Mouse (Mus musculus): ENCODE data around the gene Bzw1. TPM values are rescaled to one million over a fixed set of nuclear protein-coding genes. Genes with fewer than 3 reads are reported as not detected.

Bzw1 gene
- total RNA-seq, 2 experiments from 2014 or later = 137 to 146 TPM

DNA sequence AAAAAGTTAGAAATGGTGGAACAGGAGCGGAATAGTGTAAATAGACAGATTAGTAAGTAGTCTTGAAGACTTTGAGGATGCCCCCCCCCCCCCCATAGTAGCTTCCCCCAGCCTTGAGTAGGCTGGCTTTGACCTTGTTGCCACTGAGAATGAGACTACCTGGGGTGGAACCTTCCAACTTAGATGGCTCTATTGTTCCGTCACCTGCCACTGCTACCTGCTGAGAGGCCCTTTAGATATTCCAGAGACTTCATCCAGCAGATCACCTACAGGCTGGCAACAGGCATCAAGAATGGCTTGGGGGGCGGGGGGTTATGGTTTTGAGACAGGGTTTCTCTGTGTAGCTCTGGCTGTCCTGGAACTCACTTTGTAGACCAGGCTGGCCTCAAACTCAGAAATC lies 31.9 kb downstream of the Bzw1 start:
- Histone ChIP-seq H3K27ac (no peak overlapping the region), H3K4me3 (no peak overlapping the region)
- no peak for DNase-seq (ENCODE audit: extremely low spot score in 1 of 2, low spot score in 2 of 2)
- TF ChIP-seq CTCF (IDR thresholded peaks at IDR 0.05) = no peak
- intact Hi-C loops (cut with DNase I) = no loop called here

DNA sequence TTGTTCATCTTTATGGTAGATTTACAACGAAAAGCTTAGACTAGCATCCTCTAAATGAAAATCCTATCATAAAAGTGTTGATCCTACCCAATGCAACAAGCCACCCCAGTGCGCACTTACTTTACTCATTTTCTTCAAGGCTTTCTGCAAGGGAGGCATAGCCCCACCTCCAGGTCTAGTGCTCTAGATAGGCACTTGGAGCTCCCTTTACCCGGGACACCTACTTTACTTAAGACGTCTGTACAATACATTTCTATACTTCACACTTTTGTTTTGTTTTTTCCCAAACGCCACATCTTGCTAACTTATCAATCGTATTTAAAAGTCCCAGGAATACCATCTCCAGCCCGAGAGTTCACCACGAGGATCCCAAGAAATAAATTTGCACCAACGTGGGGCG lies 52.0 kb downstream of the Bzw1 start:
- no peak for TF ChIP-seq CTCF (IDR thresholded peaks at IDR 0.05)
- Histone ChIP-seq H3K4me3 (peak overlapping the region; percentile 80), H3K27ac (peak overlapping the region; percentile 80; the same call in 1 of the 2 replicates)
- DNase-seq (ENCODE audit: extremely low spot score in 1 of 2, low spot score in 2 of 2) = no peak
- intact Hi-C loops (cut with DNase I) = loop anchor here (1.0 to 10.0 kb wide), 4 partner anchors 21 to 1653 kb away; partner anchors contain the start of genes Carf, Orc2, Stradb and Trak2

DNA sequence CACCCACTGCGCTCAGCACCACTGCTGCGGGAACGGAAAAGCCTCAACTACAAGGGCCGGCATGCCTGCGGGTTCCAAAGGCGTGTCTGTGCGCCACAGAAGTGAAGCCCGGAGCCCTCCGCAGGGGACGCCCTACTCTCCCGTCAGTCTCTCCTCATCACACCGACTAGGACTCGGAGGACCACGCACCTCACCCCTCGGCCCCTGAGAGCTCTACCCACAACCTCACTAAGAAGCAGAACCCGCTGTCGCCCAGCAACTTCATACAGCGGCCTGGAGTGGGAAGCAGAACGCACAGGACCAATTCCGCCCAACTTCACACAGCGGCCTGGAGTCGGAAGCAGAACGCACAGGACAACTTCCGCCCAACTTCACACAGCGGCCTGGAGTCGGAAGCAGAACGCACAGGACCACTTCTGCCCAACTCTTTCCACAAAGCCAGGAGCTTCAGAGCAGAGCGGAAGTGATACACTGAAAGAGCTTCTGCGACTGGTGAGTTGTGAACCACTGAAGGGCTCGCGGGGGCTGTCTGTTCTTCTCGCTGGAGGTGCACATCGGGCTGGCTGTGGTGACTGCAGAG lies 52.5 kb downstream of the Bzw1 start, which contains the start of the genes Nif3l1 and Ppil3:
Gene Nif3l1, plus strand, starts transcription at position 9 of the 580 bp plus-strand sequence.
Gene Ppil3, minus strand, starts transcription at position 344 of the 580 bp plus-strand sequence.
- intact Hi-C loops (cut with DNase I) = loop anchor here (1.0 to 10.0 kb wide), 4 partner anchors 22 to 1652 kb away; partner anchors contain the start of genes Carf, Orc2, Stradb and Trak2
- peak within 1 kb of the TSS; percentile 80 for H3K27ac ChIP-seq
- peak within 1 kb of the TSS; percentile 80 for H3K4me3 ChIP-seq
- peak; percentile 1 for TF ChIP-seq CTCF (IDR thresholded peaks at IDR 0.05)
- DNase-seq (ENCODE audit: extremely low spot score in 1 of 2, low spot score in 2 of 2) = peak; percentile 80 to 85

DNA sequence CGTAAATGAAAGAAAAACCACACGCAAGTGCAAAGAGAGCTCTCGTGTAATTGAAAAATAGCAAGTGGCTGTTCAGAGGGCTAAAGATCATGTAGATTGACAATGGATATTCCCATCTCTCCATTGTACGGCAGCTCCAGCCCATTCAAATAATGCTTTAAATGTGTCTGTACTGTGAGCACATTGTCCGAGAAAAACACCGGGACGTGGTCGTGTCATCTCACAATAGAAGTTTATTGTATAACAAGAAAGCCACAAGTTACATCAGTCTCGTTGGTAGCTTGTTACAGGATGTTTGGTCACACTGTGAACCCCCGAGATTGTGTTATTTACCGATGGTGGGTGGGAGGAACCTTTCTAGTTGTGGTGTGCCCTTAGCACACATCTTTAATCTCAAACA lies 53.2 kb downstream of the Bzw1 start:
- no peak for DNase-seq (ENCODE audit: extremely low spot score in 1 of 2, low spot score in 2 of 2)
- Histone ChIP-seq H3K4me3 (peak overlapping the region; percentile 80), H3K27ac (peak overlapping the region; percentile 80)
- no peak for TF ChIP-seq CTCF (IDR thresholded peaks at IDR 0.05)
- intact Hi-C loops (cut with DNase I) = loop anchor here (1.0 to 10.0 kb wide), 4 partner anchors 23 to 1651 kb away; partner anchors contain the start of genes Carf, Orc2, Stradb and Trak2

DNA sequence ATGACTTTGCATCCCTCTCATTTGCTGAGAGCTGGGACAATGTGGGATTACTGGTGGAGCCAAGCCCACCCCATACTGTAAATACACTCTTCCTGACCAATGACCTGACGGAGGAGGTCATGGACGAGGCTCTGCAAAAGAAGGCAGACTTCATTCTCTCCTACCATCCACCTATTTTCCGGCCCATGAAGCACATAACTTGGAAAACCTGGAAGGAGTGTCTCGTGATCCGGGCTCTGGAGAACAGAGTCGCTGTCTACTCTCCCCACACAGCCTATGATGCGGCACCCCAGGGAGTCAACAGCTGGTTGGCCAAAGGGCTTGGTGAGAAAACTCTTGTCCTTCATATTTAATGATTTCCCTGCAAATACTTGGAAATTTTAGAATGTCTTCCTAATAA lies 55.1 kb downstream of the Bzw1 start:
- no peak overlapping the region for H3K4me3 ChIP-seq
- intact Hi-C loops (cut with DNase I) = loop anchor here (5.0 to 10.0 kb wide), 2 partner anchors 527 to 1650 kb away; partner anchors contain the start of genes Carf, Stradb, Trak2 and Wdr12
- no peak for TF ChIP-seq CTCF (IDR thresholded peaks at IDR 0.05)

DNA sequence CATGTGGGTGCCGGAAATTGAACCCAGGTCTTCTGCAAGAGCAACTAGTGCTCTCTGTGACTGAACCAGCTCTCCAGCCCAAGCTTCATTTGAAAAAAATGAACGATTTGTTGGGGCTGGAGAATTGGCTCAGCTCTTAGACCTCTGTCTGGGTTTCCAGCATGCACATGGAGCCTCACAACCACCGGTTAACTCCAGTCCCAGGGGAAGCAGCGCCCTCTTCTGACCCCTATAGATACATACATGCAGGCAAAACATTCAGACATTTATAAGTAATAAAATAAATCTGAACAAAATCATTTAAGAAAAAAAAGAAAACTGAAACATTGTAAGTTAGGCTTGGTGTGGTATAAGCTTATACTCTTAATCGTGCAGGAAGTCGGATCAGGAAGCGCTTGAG lies 55.7 kb downstream of the Bzw1 start:
- intact Hi-C loops (cut with DNase I) = loop anchor here (5.0 to 10.0 kb wide), 2 partner anchors 526 to 1649 kb away; partner anchors contain the start of genes Carf, Stradb, Trak2 and Wdr12
- no peak; the same call in 1 of the 2 replicates for TF ChIP-seq CTCF (IDR thresholded peaks at IDR 0.05)
- Histone ChIP-seq H3K27ac (no peak overlapping the region), H3K4me3 (no peak overlapping the region)
- DNase-seq (ENCODE audit: extremely low spot score in 1 of 2, low spot score in 2 of 2) = no peak

More for the DNA sequence above, 55.1 kb downstream of the Bzw1 start:
- DNase-seq (ENCODE audit: extremely low spot score in 1 of 2, low spot score in 2 of 2) = no peak
- H3K27ac ChIP-seq = no peak overlapping the region

DNA sequence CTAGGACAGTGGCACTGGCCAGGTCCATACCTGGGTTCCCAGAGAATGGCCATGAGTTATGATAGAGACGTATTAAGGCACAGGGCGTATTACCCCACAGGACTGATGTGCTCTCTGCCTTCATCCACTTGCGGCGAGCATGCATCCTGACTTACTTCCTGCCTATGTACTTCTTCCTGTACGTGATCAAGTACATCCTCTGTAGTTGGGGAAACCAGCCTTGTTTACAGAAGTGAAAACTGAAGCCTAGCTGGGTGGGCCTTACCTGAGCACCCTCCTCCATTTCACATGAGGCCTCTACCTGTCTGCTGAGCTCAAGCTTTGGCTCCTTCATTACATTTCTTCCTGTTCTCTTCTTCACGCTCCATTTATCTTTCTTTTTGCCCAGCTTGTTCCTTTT lies 61.6 kb downstream of the Bzw1 start:
- no peak for DNase-seq (ENCODE audit: extremely low spot score in 1 of 2, low spot score in 2 of 2)
- TF ChIP-seq CTCF (IDR thresholded peaks at IDR 0.05) = no peak
- Histone ChIP-seq H3K27ac (no peak overlapping the region), H3K4me3 (no peak overlapping the region)
- intact Hi-C loops (cut with DNase I) = no loop called here

Other genes starting within 250 kb of the Bzw1 start
- 1 to 10 TPM; 4.0 to 5.9 TPM for gene Aox4, start 182.5 kb upstream of the Bzw1 start, total RNA-seq (2021)
- gene Aox2, start 114.6 kb upstream of the Bzw1 start, total RNA-seq (2021) = under 1 TPM in 1 of 2 experiments, not detected in 1; 0.05 TPM
- gene Clk1, start 31.2 kb downstream of the Bzw1 start, total RNA-seq (2021) = 100 to 1,000 TPM; 119 to 134 TPM
- gene Nif3l1, start 52.3 kb downstream of the Bzw1 start, total RNA-seq (2021) = 10 to 100 TPM; 15.6 to 19.1 TPM
- gene Ppil3, start 52.6 kb downstream of the Bzw1 start, total RNA-seq (2021) = 10 to 100 TPM; 23.1 to 25.9 TPM
- gene Orc2, start 112.2 kb downstream of the Bzw1 start, total RNA-seq (2021) = 10 to 100 TPM; 29.1 to 30.2 TPM
- 100 to 1,000 TPM; 133 to 146 TPM for gene Fam126b, start 193.4 kb downstream of the Bzw1 start, total RNA-seq (2021)
- 100 to 1,000 TPM; 109 to 114 TPM for gene Ndufb3, start 193.5 kb downstream of the Bzw1 start, total RNA-seq (2021)